Mouse (Mus musculus): ENCODE results near the gene Myo19. TPM values are rescaled to one million over a fixed set of nuclear protein-coding genes. Genes with fewer than 3 reads are reported as not detected.
A peak's percentile ranks its signal among the peaks of the same experiment; 100 is the strongest.

The Myo19 gene
- polyA plus RNA-seq, 1 experiment from 2014 or later, result 3.6 TPM

DNA sequence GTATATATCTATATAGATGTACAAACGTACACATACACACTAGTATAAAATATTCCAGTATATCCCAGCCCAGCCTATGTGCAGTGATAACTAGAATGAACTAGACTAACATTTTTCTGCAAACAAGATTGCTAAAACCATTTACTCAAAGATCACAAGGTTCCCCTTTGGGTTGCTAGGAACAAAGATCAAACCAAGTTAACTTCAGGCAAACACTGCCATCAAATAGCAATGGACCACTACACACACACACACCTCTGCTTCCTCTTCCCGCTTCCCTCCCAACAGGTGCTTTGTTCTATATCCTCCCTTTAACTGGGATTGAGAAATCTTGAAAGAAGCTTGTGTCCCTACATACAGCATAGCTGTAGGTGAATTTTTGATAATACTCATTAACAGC is 12.4 kb upstream of the Myo19 start:
- Histone ChIP-seq H3K4me2 (replicated peaks; ENCODE audit: low read depth) (peak overlapping the region; percentile 71), H3K4me3 (ENCODE audit: low read depth, low read length) (peak overlapping the region; percentile 18), H3K9ac (ENCODE audit: low read depth, low read length) (no peak overlapping the region; the same call in 1 of the 2 replicates), H3K36me3 (ENCODE audit: control insufficient read depth, insufficient read depth) (no peaks in the 10 kb centered on the region), H3K9me3 (ENCODE audit: control insufficient read depth) (no peaks in the 10 kb centered on the region), H3K27ac (ENCODE audit: low read depth, low read length) (no peak overlapping the region), H3K4me1 (replicated peaks; ENCODE audit: control insufficient read depth, insufficient read depth, low read length) (no peaks in the 10 kb centered on the region), H3K27me3 (replicated peaks; ENCODE audit: control insufficient read depth, insufficient read depth, low read length) (no peaks in the 10 kb centered on the region)
- no peak for ATAC-seq
- 46% methylated on average over 2 of the region's 2 CpGs for whole genome bisulfite sequencing
- no peak for TF ChIP-seq CTCF (IDR thresholded peaks at IDR 0.05; ENCODE audit: low read depth)

DNA sequence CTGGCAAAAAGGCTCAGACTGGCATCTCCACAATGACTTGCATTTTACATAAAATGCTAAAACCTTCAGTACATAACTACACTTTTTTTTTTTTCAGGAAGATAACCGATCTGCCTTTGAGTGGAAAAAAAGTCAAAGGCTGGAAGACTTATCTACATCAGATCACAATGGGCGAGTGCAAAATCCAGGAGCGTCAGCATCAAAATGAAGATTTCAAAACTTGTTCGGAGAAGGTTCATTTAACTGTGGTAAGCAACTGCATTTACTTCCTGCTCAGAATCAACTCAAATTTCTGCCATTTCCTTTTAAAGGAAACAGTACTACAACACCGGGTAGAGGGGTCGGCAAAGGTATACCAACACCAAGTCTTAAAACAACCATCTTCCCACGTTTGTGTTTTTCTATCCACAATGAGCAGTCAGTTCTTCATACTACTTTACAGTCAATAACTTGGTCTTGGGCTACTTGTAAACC is 11.1 kb upstream of the Myo19 start:
- H3K36me3 ChIP-seq (ENCODE audit: control insufficient read depth, insufficient read depth), result no peaks in the 10 kb centered on the region
- peak overlapping the region; percentile 68 for H3K4me3 ChIP-seq (ENCODE audit: low read depth, low read length)
- 2% methylated on average over 7 of the region's 7 CpGs for WGBS
- H3K9me3 ChIP-seq (ENCODE audit: control insufficient read depth), result no peaks in the 10 kb centered on the region
- peak overlapping the region; percentile 71 for H3K4me2 ChIP-seq (replicated peaks; ENCODE audit: low read depth)
- ATAC-seq, result no peak
- H3K4me1 ChIP-seq (replicated peaks; ENCODE audit: control insufficient read depth, insufficient read depth, low read length), result no peaks in the 10 kb centered on the region
- H3K9ac ChIP-seq (ENCODE audit: low read depth, low read length), result peak overlapping the region; percentile 79
- H3K27me3 ChIP-seq (replicated peaks; ENCODE audit: control insufficient read depth, insufficient read depth, low read length), result no peaks in the 10 kb centered on the region
- TF ChIP-seq CTCF (IDR thresholded peaks at IDR 0.05; ENCODE audit: low read depth), result no peak
- H3K27ac ChIP-seq (ENCODE audit: low read depth, low read length), result peak overlapping the region; percentile 100

- ATAC-seq, result peak; percentile 76
- no peaks in the 10 kb centered on the region for H3K36me3 ChIP-seq (ENCODE audit: control insufficient read depth, insufficient read depth)
- no peaks in the 10 kb centered on the region for H3K9me3 ChIP-seq (ENCODE audit: control insufficient read depth)
- TF ChIP-seq CTCF (IDR thresholded peaks at IDR 0.05; ENCODE audit: low read depth), result peak; percentile 5; the same call in 1 of the 2 replicates
- H3K4me1 ChIP-seq (replicated peaks; ENCODE audit: control insufficient read depth, insufficient read depth, low read length), result no peaks in the 10 kb centered on the region
- H3K27me3 ChIP-seq (replicated peaks; ENCODE audit: control insufficient read depth, insufficient read depth, low read length), result no peaks in the 10 kb centered on the region
- H3K9ac ChIP-seq (ENCODE audit: low read depth, low read length), result peak overlapping the region; percentile 79
- WGBS, result 0% methylated on average over 43 of the region's 61 CpGs
- peak overlapping the region; percentile 68 for H3K4me3 ChIP-seq (ENCODE audit: low read depth, low read length)
- H3K4me2 ChIP-seq (replicated peaks; ENCODE audit: low read depth), result peak overlapping the region; percentile 71
- H3K27ac ChIP-seq (ENCODE audit: low read depth, low read length), result peak overlapping the region; percentile 100
Measured at GRCm38 (mm10) chr11:84869537-84870232, 10.3 kb upstream of the Myo19 start.

DNA sequence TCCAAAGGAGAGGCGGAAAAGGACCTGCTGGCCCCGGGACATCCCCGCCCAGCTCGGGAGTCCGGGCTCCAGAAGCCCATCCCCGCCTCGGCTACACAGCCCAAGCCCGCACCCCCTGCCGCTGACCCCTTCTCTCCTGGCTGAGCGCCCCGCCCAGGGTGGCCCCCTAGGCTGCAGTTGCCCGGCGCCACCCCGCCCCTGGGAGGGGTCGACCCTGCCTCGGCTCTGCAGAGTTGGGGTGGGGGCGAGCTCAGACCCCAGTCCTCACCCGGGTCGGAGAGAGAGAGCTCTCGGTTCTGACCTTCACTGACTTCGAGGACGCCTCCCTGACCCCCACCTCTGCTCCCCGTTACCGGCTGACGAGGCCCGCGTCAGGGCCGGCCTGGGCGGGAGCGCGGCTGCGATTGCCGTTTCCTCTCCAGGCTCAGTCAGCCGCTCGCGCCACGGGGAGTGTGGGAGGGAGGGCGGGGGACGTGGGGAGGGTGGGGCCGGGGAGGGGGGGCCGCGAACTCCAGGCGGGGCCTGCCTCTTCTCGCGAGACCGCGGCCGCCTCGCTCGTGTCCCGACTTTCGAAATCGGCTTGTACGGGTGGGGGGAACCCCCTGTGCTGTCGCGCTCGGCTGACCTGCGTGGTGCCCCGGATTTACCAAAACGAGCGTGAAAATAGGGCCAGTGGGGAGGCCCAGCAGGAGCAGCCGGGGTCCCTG is 9.5 kb upstream of the Myo19 start, which contains the start of gene Ggnbp2:
Gene Ggnbp2 (minus strand): TSS at position 481 of the 707 bp plus-strand sequence.
- no peak for TF ChIP-seq CTCF (IDR thresholded peaks at IDR 0.05; ENCODE audit: low read depth)
- peak within 1 kb of the TSS; percentile 68 for H3K4me3 ChIP-seq (ENCODE audit: low read depth, low read length)
- H3K36me3 ChIP-seq (ENCODE audit: control insufficient read depth, insufficient read depth), result no peaks in the 10 kb centered on the region
- H3K9ac ChIP-seq (ENCODE audit: low read depth, low read length), result peak within 1 kb of the TSS; percentile 87
- H3K27ac ChIP-seq (ENCODE audit: low read depth, low read length), result peak within 1 kb of the TSS; percentile 100
- no peaks in the 10 kb centered on the region for H3K4me1 ChIP-seq (replicated peaks; ENCODE audit: control insufficient read depth, insufficient read depth, low read length)
- H3K9me3 ChIP-seq (ENCODE audit: control insufficient read depth), result no peaks in the 10 kb centered on the region
- peak; percentile 87 for ATAC-seq
- no peaks in the 10 kb centered on the region for H3K27me3 ChIP-seq (replicated peaks; ENCODE audit: control insufficient read depth, insufficient read depth, low read length)
- under 1% methylated on average over 44 of the region's 62 CpGs for WGBS
- H3K4me2 ChIP-seq (replicated peaks; ENCODE audit: low read depth), result peak within 1 kb of the TSS; percentile 72

- peak; percentile 46 for ATAC-seq
- WGBS, result 0% methylated on average over 8 of the region's 10 CpGs
- no peaks in the 10 kb centered on the region for H3K27me3 ChIP-seq (replicated peaks; ENCODE audit: control insufficient read depth, insufficient read depth, low read length)
Measured at GRCm38 (mm10) chr11:84871046-84871445, 8.9 kb upstream of the Myo19 start.

DNA sequence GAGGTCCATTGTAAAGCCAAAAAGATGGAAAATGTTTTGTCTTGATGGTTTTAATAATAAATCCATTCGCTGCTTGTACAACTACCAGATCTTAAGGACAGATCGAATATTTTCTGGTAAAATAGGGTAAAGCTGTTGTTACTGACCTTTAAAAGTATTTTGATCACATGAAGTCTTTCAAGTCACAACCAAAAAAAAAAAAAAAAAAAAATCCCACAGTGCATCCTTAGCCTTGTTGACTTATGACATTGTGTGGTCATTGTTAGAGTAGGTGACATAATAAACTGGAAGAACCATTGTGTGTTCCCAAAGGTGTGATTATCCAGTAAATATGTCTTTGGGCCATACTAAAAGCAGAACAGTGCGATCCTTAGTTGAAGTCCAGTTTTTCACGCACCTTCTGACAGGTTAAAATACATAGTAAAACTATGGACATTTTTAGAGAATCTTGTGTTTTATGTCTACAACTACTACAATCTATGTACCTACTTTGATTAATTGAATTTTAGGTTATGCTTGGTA is 8.3 kb upstream of the Myo19 start:
- WGBS, result 46% methylated on average over 4 of the region's 4 CpGs
- H3K4me2 ChIP-seq (replicated peaks; ENCODE audit: low read depth), result peak overlapping the region; percentile 72
- peak overlapping the region; percentile 100 for H3K27ac ChIP-seq (ENCODE audit: low read depth, low read length)
- no peaks in the 10 kb centered on the region for H3K36me3 ChIP-seq (ENCODE audit: control insufficient read depth, insufficient read depth)
- H3K4me3 ChIP-seq (ENCODE audit: low read depth, low read length), result peak overlapping the region; percentile 68
- ATAC-seq, result no peak
- no peaks in the 10 kb centered on the region for H3K27me3 ChIP-seq (replicated peaks; ENCODE audit: control insufficient read depth, insufficient read depth, low read length)
- peak overlapping the region; percentile 87; the same call in 1 of the 2 replicates for H3K9ac ChIP-seq (ENCODE audit: low read depth, low read length)
- no peaks in the 10 kb centered on the region for H3K9me3 ChIP-seq (ENCODE audit: control insufficient read depth)
- no peaks in the 10 kb centered on the region for H3K4me1 ChIP-seq (replicated peaks; ENCODE audit: control insufficient read depth, insufficient read depth, low read length)
- TF ChIP-seq CTCF (IDR thresholded peaks at IDR 0.05; ENCODE audit: low read depth), result no peak

More at GRCm38 (mm10) chr11:84871046-84871445, 8.9 kb upstream of the Myo19 start:
- Histone ChIP-seq H3K9ac (ENCODE audit: low read depth, low read length) (peak overlapping the region; percentile 87), H3K4me2 (replicated peaks; ENCODE audit: low read depth) (peak overlapping the region; percentile 72), H3K36me3 (ENCODE audit: control insufficient read depth, insufficient read depth) (no peaks in the 10 kb centered on the region), H3K4me3 (ENCODE audit: low read depth, low read length) (peak overlapping the region; percentile 68), H3K4me1 (replicated peaks; ENCODE audit: control insufficient read depth, insufficient read depth, low read length) (no peaks in the 10 kb centered on the region), H3K9me3 (ENCODE audit: control insufficient read depth) (no peaks in the 10 kb centered on the region), H3K27ac (ENCODE audit: low read depth, low read length) (peak overlapping the region; percentile 100)
- TF ChIP-seq CTCF (IDR thresholded peaks at IDR 0.05; ENCODE audit: low read depth), result no peak
